Mouse (Mus musculus): ENCODE data around the gene 4933427D14Rik.

4933427D14Rik gene

DNA sequence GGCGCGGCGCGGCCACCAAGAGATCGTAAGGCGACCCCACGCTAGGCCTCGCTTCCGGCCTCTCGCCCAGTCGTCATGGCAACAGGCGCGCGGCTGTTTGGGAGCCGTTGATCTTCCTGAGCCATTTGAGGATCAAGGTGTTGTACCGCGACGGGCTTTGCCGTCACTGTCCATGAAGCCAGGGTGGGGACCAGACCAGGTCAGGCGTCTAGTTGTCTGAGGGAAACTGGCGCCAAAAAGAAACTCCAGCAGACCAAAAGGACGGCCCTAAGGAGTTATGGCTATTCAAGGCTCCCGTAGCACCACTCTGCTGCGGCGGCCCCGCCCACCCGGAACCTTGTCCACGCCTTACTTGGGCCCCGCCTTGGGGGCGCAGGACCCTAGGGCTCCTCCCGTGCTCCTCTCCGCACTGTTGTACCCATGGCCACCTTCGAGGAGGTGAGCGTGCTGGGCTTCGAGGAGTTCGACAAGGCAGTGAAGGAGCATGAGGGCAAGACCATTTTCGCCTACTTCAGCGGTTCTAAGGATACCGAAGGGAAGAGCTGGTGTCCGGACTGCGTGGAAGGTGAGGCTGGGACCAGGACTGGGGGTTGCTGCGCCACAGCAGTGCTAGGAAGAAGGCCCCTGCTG, at the start of gene 4933427D14Rik, which contains the start of gene Txndc17:
4933427D14Rik (minus strand) TSS at position 256 of the 630 bp plus-strand sequence.
Txndc17 (plus strand) TSS at position 344 of the 630 bp plus-strand sequence.
- in situ Hi-C loops (cut with MboI, MseI): loop anchor here (10.0 to 25.0 kb wide), 3 partner anchors 980 to 1653 kb away; partner anchors contain the start of genes Ctns (in 1 of the 2), Derl2 (in 1 of the 2), Dhx33 (in 1 of the 2) and Emc6 (in 1 of the 2)

DNA sequence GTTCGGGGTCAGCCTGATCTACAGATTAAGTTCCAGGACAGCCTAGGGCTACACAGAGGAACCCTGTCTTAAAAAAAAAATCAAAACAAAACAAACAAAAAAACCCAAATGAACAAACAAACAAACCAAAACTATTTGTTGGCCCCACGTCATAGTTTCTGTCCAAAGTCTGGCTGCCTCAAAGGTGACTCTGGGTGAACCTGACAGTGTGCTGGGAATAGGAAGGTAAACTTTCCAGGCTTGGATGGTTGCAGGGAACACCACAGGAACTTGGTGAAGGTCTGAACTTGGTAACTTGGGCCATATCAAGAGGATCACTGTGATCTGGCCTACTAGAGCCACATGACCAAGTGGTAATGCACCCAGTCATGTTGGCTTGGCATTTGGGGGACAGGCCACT, 49.2 kb upstream of the 4933427D14Rik start:
- in situ Hi-C loops (cut with MboI, MseI): no loop called here

- in situ Hi-C loops (cut with MboI, MseI): no loop called here
Measured at GRCm38 (mm10) chr11:72255629-72256028, 48.4 kb upstream of the 4933427D14Rik start.

DNA sequence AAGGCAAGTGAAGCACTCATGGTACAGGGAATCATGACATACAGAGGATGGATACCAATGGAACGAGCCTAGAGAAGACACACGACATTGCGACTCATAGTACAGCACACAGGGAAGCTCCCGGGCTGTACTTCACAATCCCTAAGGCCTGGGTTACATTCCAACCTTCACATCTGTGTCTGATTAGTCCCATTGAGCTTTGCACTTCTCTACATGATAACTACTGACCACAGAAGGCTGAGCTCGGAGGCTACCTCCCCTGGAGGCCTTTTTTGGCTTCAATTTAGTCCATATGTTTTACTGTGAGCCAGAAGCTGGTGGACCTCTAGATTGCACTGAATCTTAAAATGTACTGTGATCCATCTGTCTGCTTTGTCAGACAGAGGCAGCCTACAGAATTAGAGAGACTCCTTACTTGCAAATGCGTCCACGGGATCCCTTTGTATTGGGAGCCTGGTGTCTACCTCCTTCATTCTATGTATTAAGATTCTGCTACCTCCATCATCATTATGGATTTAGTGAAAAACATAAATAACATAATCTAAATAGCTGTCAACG, 38.0 kb upstream of the 4933427D14Rik start:
- in situ Hi-C loops (cut with MboI, MseI): loop anchor here in 1 of 2 experiments (25.0 kb wide), 1 partner anchor 167 kb away; the partner anchor contains the start of gene Smtnl2

GRCm38 (mm10) chr11:72240062-72240860, 33.0 kb upstream of the 4933427D14Rik start:
- in situ Hi-C loops (cut with MboI, MseI): loop anchor here in 1 of 2 experiments (25.0 kb wide), 1 partner anchor 172 kb away; the partner anchor contains the start of gene Smtnl2

- in situ Hi-C loops (cut with MboI, MseI): loop anchor here (5.0 to 25.0 kb wide), 3 partner anchors 88 to 191 kb away; partner anchors contain the start of gene Smtnl2 (in 1 of the 2)
Measured at GRCm38 (mm10) chr11:72234013-72234412, 26.8 kb upstream of the 4933427D14Rik start.

- in situ Hi-C loops (cut with MboI, MseI): loop anchor here (5.0 to 25.0 kb wide), 3 partner anchors 89 to 192 kb away; partner anchors contain the start of gene Smtnl2 (in 1 of the 2)
Measured at GRCm38 (mm10) chr11:72232991-72233390, 25.7 kb upstream of the 4933427D14Rik start.

DNA sequence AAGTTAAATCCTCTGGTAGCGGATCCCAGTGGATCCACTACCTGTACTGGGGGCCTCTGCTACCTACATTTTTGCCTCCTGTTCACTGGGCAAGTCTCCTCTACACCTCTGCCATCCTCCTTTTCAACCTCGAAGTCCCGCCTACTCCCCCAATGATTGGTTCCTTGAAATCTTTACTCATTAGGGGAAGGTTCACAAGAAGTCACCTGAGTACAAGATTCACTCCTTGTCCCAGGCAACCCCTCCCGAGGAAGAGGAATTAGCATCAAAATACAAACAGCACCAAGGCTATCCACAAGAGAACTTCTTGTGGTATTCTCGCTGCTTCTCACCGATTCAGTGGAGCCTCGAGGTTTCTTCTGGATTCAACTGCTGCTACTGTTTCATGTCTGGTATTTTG, 24.8 kb upstream of the 4933427D14Rik start:
- in situ Hi-C loops (cut with MboI, MseI): loop anchor here (5.0 to 25.0 kb wide), 3 partner anchors 90 to 193 kb away; partner anchors contain the start of gene Smtnl2 (in 1 of the 2)

- in situ Hi-C loops (cut with MboI, MseI): loop anchor here in 1 of 2 experiments (25.0 kb wide), 1 partner anchor 184 kb away; the partner anchor contains the start of gene Smtnl2
Measured at GRCm38 (mm10) chr11:72228513-72228912, 21.3 kb upstream of the 4933427D14Rik start.

GRCm38 (mm10) chr11:72226901-72227300, 19.6 kb upstream of the 4933427D14Rik start:
- in situ Hi-C loops (cut with MboI, MseI): loop anchor here in 1 of 2 experiments (25.0 kb wide), 1 partner anchor 185 kb away; the partner anchor contains the start of gene Smtnl2

GRCm38 (mm10) chr11:72226020-72226791, 18.9 kb upstream of the 4933427D14Rik start:
- in situ Hi-C loops (cut with MboI, MseI): loop anchor here in 1 of 2 experiments (25.0 kb wide), 1 partner anchor 186 kb away; the partner anchor contains the start of gene Smtnl2

DNA sequence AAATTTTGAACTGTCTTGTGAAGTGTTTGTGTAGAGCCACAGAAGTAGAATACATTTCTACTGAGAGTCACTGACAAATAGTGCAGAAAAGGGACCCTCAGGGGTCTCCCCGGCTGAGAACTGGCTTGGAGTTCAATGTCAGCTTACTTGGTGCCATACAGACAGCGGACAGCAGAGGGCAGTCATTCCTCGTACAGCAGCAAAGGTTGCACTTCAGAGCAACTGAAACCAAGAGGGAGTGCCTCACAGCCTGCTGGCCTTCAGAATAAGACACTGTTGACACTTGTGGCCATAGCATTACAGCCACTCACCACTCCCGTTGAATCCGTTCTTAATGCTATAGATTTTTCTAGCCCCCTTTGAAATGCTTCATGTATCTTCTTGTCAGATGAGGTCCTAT, 17.6 kb upstream of the 4933427D14Rik start:
- in situ Hi-C loops (cut with MboI, MseI): loop anchor here in 1 of 2 experiments (25.0 kb wide), 3 partner anchors 187 to 1213 kb away; partner anchors contain the start of genes Ctns, Derl2, Dhx33 and Emc6

GRCm38 (mm10) chr11:72223414-72223813, 16.2 kb upstream of the 4933427D14Rik start:
- in situ Hi-C loops (cut with MboI, MseI): loop anchor here in 1 of 2 experiments (25.0 kb wide), 2 partner anchors 964 to 1211 kb away; partner anchors contain the start of genes Ctns, Derl2, Dhx33 and Emc6

- in situ Hi-C loops (cut with MboI, MseI): loop anchor here in 1 of 2 experiments (25.0 kb wide), 2 partner anchors 966 to 1209 kb away; partner anchors contain the start of genes Ctns, Derl2, Dhx33 and Emc6
Measured at GRCm38 (mm10) chr11:72221278-72221677, 14.0 kb upstream of the 4933427D14Rik start.

DNA sequence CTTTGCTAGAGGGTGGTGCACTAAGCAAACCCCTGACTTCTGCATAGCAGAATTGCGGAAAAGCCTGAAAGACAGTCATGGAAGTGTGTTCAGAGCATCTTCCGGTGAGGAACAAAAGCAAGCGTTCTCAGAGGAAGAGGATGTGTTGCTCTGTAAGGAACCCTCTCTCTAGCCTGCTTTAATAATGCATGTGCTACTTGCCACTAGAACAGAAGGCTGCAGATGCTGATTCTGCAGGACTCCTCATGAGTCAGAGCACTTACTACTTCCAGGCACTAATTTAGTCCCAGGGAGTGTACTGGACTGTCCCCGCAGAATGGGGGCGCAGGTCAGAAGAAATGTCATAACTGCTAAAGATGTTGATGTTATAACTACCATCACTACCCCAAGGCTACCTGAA, 9.9 kb upstream of the 4933427D14Rik start:
- in situ Hi-C loops (cut with MboI, MseI): loop anchor here (5.0 to 25.0 kb wide), 3 partner anchors 970 to 1210 kb away; partner anchors contain the start of genes Ctns (in 1 of the 2), Derl2 (in 1 of the 2), Dhx33 (in 1 of the 2) and Emc6 (in 1 of the 2)

- in situ Hi-C loops (cut with MboI, MseI): loop anchor here (5.0 to 25.0 kb wide), 3 partner anchors 972 to 1208 kb away; partner anchors contain the start of genes Ctns (in 1 of the 2), Derl2 (in 1 of the 2), Dhx33 (in 1 of the 2) and Emc6 (in 1 of the 2)
Measured at GRCm38 (mm10) chr11:72215410-72215797, 8.1 kb upstream of the 4933427D14Rik start, which contains the start of gene Med31. TSS of gene Med31 (minus strand) at chr11:72215592.

- in situ Hi-C loops (cut with MboI, MseI): loop anchor here (5.0 to 25.0 kb wide), 3 partner anchors 973 to 1207 kb away; partner anchors contain the start of genes Ctns (in 1 of the 2), Derl2 (in 1 of the 2), Dhx33 (in 1 of the 2) and Emc6 (in 1 of the 2)
Measured at GRCm38 (mm10) chr11:72214591-72215409, 7.5 kb upstream of the 4933427D14Rik start.

DNA sequence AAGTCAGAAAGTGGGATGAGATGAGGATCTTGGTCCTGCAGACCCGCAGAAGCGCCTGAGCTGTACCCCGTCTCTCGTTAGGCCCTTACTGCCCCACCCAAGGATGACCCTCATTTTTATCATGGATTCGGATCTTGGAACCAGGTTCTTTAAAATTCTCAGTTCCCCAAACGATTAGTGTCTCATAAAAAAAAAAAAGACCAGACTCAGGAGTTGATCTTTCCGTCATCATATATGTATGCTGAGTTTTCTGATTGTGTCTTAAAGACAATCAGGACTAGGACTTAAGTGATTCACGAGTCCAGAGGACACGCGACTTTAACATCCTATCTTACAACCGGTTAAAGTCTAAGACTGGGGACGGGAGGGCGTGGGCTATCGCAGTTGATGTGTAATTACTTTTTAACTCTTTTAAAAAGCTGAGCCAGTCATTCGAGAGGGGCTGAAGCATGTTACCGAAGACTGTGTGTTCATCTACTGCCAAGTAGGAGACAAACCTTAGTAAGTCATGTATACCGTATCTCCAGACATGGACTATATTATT, 647 bp upstream of the 4933427D14Rik start:
- in situ Hi-C loops (cut with MboI, MseI): loop anchor here (10.0 to 25.0 kb wide), 3 partner anchors 979 to 1653 kb away; partner anchors contain the start of genes Ctns (in 1 of the 2), Derl2 (in 1 of the 2), Dhx33 (in 1 of the 2) and Emc6 (in 1 of the 2)

Data from T-helper 17 cell (primary cell).